Mouse (Mus musculus) MEL (cell line): ENCODE results near the gene Pla2g6. TPM values are rescaled to one million over a fixed set of nuclear protein-coding genes. Genes with fewer than 3 reads are reported as not detected.

Experiments used
- DNase-seq: peaks from one replicate; pipeline ENCODE4 v3.0.0; 2011; ENCODE audit warnings: low read depth, low spot score
- H3K27ac ChIP-seq: 2 replicates; pipeline ENCODE4 v1.5.1; 2012; ENCODE audit warnings: low read depth, mild to moderate bottlenecking, control low read depth, low read length, moderate library complexity; ENCODE audit not compliant: control insufficient read depth
- H3K27me3 ChIP-seq, 2 experiments: fragments of 150-350 bp in 1 of 2; sonication (generic) in 1 of 2; 2 replicates each; pipeline ENCODE4 v1.6.1; 2012; ENCODE audit warnings: low read length in 2 of 2, mild to moderate bottlenecking in 2 of 2, improper control_type of control experiment in 1 of 2, moderate library complexity in 1 of 2; ENCODE audit not compliant: insufficient read depth in 2 of 2, control insufficient read depth in 1 of 2
- H3K36me3 ChIP-seq, 2 experiments: 2 replicates each; pipeline ENCODE4 v1.6.1; 2012 to 2014; ENCODE audit warnings: low read length in 2 of 2, improper control_type of control experiment in 1 of 2, inconsistent platforms in 1 of 2, mild to moderate bottlenecking in 1 of 2; ENCODE audit not compliant: insufficient read depth in 2 of 2, control insufficient read depth in 1 of 2
- H3K4me1 ChIP-seq, 2 experiments: fragments of 150-350 bp in 1 of 2; sonication (generic) in 1 of 2; 2 replicates each; pipeline ENCODE4 v1.6.1; 2012; ENCODE audit warnings: low read length in 2 of 2, improper control_type of control experiment in 1 of 2, mild to moderate bottlenecking in 1 of 2; ENCODE audit not compliant: insufficient read depth in 2 of 2, control insufficient read depth in 1 of 2
- H3K4me3 ChIP-seq, 2 experiments: fragments of 150-350 bp in 1 of 2; sonication (generic) in 1 of 2; 2 replicates each; pipeline ENCODE4 v1.5.1; 2012; ENCODE audit warnings: low read depth in 2 of 2, low read length in 2 of 2, mild to moderate bottlenecking in 2 of 2, moderate library complexity in 2 of 2, control low read depth in 1 of 2, improper control_type of control experiment in 1 of 2; ENCODE audit not compliant: control insufficient read depth in 1 of 2, insufficient read depth in 1 of 2
- H3K79me2 ChIP-seq: 2 replicates; pipeline ENCODE4 v1.6.1; 2012; ENCODE audit warnings: mild to moderate bottlenecking, low read length, moderate library complexity; ENCODE audit not compliant: control insufficient read depth, poor library complexity, insufficient read depth
- H3K9ac ChIP-seq: 2 replicates; pipeline ENCODE4 v1.6.1; 2012; ENCODE audit warnings: low read depth, mild to moderate bottlenecking, control low read depth, low read length, moderate library complexity; ENCODE audit not compliant: control insufficient read depth, poor library complexity, severe bottlenecking
- H3K9me3 ChIP-seq: fragments of 150-350 bp; sonication (generic); replicated peaks from 2 replicates; pipeline ENCODE4 v1.6.1; 2012; ENCODE audit warnings: mild to moderate bottlenecking, low read length, improper control_type of control experiment, moderate library complexity; ENCODE audit not compliant: insufficient read depth
- BHLHE40 ChIP-seq: IDR thresholded peaks from 2 replicates; pipeline ENCODE4 v1.6.1; 2012; ENCODE audit warnings: low read depth, mild to moderate bottlenecking, inconsistent platforms, low read length, improper control_type of control experiment, borderline replicate concordance
- CHD1 ChIP-seq: IDR thresholded peaks from 2 replicates; pipeline ENCODE4 v1.6.1; 2012; ENCODE audit warnings: low read depth, mild to moderate bottlenecking, inconsistent platforms, low read length, improper control_type of control experiment
- KAT2A ChIP-seq: conservative IDR thresholded peaks from 2 replicates; pipeline ENCODE4 v1.6.1; 2012; ENCODE audit warnings: low read depth, low read length, improper control_type of control experiment, inconsistent platforms
- MAX ChIP-seq: IDR thresholded peaks from 2 replicates; pipeline ENCODE4 v1.6.1; 2011; ENCODE audit warnings: low read length, improper control_type of control experiment
- MXI1 ChIP-seq: IDR thresholded peaks from 2 replicates; pipeline ENCODE4 v1.6.1; 2011; ENCODE audit warnings: mild to moderate bottlenecking, low read depth, low read length, improper control_type of control experiment
- MYC ChIP-seq: IDR thresholded peaks from 2 replicates; pipeline ENCODE4 v1.6.1; 2011; ENCODE audit warnings: low read depth, mild to moderate bottlenecking, low read length, improper control_type of control experiment, moderate library complexity
- POLR2A ChIP-seq, 2 experiments: IDR thresholded peaks; 2 replicates each; pipeline ENCODE4 v1.6.1; 2011 to 2012; ENCODE audit warnings: low read length in 2 of 2, mild to moderate bottlenecking in 2 of 2, control low read depth in 1 of 2, improper control_type of control experiment in 1 of 2, low read depth in 1 of 2, moderate library complexity in 1 of 2; ENCODE audit not compliant: control insufficient read depth in 1 of 2, insufficient read depth in 1 of 2, poor library complexity in 1 of 2
- POLR2AphosphoS2 ChIP-seq: IDR thresholded peaks from 2 replicates; pipeline ENCODE4 v1.6.1; 2011; ENCODE audit warnings: low read length, improper control_type of control experiment
- RAD21 ChIP-seq: IDR thresholded peaks from 2 replicates; pipeline ENCODE4 v1.6.1; 2011; ENCODE audit warnings: mild to moderate bottlenecking, low read depth, low read length, improper control_type of control experiment
- ZKSCAN1 ChIP-seq: IDR thresholded peaks from 2 replicates; pipeline ENCODE4 v1.6.1; 2012; ENCODE audit warnings: low read depth, mild to moderate bottlenecking, inconsistent platforms, low read length, improper control_type of control experiment, moderate library complexity
- ZMIZ1 ChIP-seq: IDR thresholded peaks from 2 replicates; pipeline ENCODE4 v1.6.1; 2012; ENCODE audit warnings: low read depth, mild to moderate bottlenecking, inconsistent platforms, low read length, improper control_type of control experiment, moderate library complexity
- ZNF384 ChIP-seq: IDR thresholded peaks from 2 replicates; pipeline ENCODE4 v1.6.1; 2012; ENCODE audit warnings: low read depth, mild to moderate bottlenecking, inconsistent platforms, low read length, improper control_type of control experiment
- polyA plus RNA-seq, 2 experiments: library from polyadenylated mRNA; stranded (reverse) in 1 of 2; unstranded in 1 of 2; fragments of >175 nt in 1 of 2; fragments of >200 nt in 1 of 2; gene quantifications; 2 replicates each; pipeline versions ENCODE4 v1.2.1 to v1.2.4; 2012; ENCODE audit warnings: low replicate concordance in 2 of 2, low read depth in 1 of 2; ENCODE audit not compliant: insufficient read length in 2 of 2, insufficient read depth in 1 of 2, missing spikeins in 1 of 2
- total RNA-seq: library from RNA; depleted of rRNA; stranded (reverse); fragments of 300-350 nt; gene quantifications from 2 replicates; pipeline ENCODE4 v1.2.3, GENCODE M21; 2012

The Pla2g6 gene
- total and polyA plus RNA-seq, 3 experiments = 11.8 to 24.7 TPM; not detected in 1

DNA sequence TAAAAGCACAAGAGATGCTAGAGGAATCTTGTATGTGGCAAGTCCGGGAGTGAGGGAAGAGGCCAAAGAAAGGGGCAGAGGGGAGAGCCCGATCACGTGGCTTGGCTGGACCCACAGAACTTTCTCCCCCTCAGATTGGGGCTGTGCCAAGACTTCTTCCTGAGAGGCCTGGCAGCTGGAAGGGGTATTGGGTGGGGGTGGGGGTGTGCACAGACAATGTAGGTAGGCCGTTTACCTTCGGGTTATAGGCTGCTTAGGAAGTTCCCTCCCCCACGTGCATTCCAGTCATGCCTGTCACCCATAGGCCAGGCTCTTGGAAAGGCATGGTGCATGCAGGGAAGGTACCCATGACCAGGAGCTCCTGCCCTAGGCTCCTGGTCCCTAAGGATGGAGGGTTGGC lies 31.8 kb upstream of the Pla2g6 start:
- H3K4me1 ChIP-seq = peaks cover 0 to 3% of the 10 kb centered on the region in 2 experiments; a peak in 1 of 4 replicates
- H3K9me3 ChIP-seq = no peaks in the 10 kb centered on the region
- no peaks in the 10 kb centered on the region for H3K36me3 ChIP-seq
- no peak overlapping the region for H3K9ac ChIP-seq
- no peak overlapping the region for H3K4me3 ChIP-seq
- no peak for TF ChIP-seq MXI1
- TF ChIP-seq ZMIZ1 = no peak
- no peak for DNase-seq
- no peak overlapping the region for H3K27ac ChIP-seq
- H3K79me2 ChIP-seq = no peaks in the 10 kb centered on the region
- no peaks in the 10 kb centered on the region for H3K27me3 ChIP-seq

DNA sequence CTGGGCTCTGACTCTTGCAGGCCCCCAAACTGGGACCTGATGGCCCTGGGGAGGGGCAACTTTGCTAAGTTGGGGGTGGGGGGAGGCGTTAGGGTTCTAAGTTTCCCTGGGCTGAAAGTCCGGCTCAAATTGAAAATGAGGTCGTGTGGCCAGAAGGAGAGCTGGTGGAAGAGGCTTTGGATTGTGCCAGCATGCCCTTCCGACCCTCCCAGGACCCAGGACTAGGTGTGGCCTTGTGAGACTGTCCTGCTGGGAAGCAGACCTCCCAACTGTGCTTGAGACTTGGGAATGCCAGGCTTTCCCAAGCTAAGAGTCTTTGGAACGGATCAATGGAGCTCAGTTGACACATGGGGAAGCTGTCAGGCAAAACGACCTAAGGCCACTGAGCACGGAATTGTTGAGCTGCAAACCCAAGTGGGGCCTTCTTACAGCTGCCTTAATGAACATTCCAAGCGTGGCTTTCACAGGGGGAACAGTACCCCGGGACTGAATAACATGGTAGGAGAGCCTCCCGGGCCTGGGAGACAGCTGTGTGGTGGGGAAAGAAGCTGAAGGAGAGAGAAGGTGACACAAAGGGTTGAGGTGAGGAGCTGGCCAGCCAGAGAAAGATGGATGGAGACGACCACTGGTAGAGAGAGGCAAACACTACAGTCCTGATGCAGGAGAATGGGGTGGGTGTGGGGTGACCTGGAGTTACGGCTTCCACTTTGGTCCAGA lies 29.9 kb upstream of the Pla2g6 start:
- no peaks in the 10 kb centered on the region for H3K27me3 ChIP-seq
- no peaks in the 10 kb centered on the region for H3K36me3 ChIP-seq
- H3K9ac ChIP-seq = no peak overlapping the region
- DNase-seq = no peak
- peaks cover 0 to 3% of the 10 kb centered on the region in 2 experiments; a peak in 1 of 4 replicates for H3K4me1 ChIP-seq
- TF ChIP-seq RAD21 (no peak), ZKSCAN1 (no peak), CHD1 (no peak), ZNF384 (no peak), KAT2A (no peak), POLR2A (IDR thresholded peaks at IDR 0.05; ENCODE audit: control insufficient read depth in 1 of 2, insufficient read depth in 1 of 2, low read depth in 1 of 2, low read length in 2 of 2, poor library complexity in 1 of 2) (no peak)
- H3K79me2 ChIP-seq = no peaks in the 10 kb centered on the region
- no peak overlapping the region for H3K27ac ChIP-seq
- no peaks in the 10 kb centered on the region for H3K9me3 ChIP-seq
- H3K4me3 ChIP-seq = no peak overlapping the region

DNA sequence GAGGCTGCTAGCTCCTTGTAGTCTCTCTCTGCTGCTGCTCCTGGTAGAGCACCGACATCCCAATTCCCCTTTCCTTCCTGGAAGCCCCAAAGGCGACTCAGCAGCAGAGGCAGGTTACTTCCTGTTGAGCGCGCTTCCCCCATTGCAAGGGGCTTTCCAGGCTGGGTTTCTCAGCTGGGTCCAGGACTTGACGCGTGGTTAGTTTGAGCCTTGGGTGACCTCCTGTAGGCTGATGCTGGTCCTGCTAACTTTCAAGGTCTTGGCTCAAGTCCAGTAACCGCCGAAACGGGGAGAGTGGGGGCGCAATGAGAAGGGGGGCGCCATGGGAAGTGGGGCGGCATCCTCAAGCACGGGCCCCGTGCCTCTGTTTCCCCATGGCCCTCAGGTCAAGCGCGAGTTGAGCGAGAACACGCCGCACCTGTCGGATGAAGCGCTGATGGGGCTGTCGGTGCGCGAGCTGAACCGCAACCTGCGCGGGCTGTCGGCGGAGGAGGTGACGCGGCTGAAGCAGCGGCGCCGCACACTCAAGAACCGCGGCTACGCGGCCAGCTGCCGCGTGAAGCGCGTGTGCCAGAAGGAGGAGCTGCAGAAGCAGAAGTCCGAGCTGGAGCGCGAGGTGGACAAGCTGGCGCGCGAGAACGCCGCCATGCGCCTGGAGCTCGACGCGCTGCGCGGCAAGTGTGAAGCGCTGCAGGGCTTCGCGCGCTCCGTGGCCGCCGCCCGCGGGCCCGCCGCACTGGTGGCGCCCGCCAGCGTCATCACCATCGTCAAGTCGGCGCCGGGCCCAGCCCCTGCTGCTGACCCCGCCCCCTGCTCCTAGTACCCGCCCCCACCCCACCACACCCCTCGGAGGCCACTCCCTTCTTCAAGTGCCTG lies 29.1 kb upstream of the Pla2g6 start:
- DNase-seq = peak; percentile 57
- TF ChIP-seq POLR2AphosphoS2 = no peak
- TF ChIP-seq MYC = 0 out of 2 replicates have a peak, but pooled peaks have one; percentile 28
- no peak for TF ChIP-seq RAD21
- peak; percentile 87 for TF ChIP-seq MAX
- peak; percentile 30 to 46; a peak in 1 of 4 replicates for TF ChIP-seq POLR2A (IDR thresholded peaks at IDR 0.05; ENCODE audit: control insufficient read depth in 1 of 2, insufficient read depth in 1 of 2, low read depth in 1 of 2, low read length in 2 of 2, poor library complexity in 1 of 2)
- 0 out of 2 replicates have a peak, but pooled peaks have one; percentile 8 for TF ChIP-seq BHLHE40
- no peaks in the 10 kb centered on the region for H3K27me3 ChIP-seq
- peak overlapping the region; percentile 48 to 60 for H3K4me3 ChIP-seq
- H3K9ac ChIP-seq = peak overlapping the region; percentile 58
- H3K79me2 ChIP-seq = no peaks in the 10 kb centered on the region
- H3K36me3 ChIP-seq = no peaks in the 10 kb centered on the region
- H3K4me1 ChIP-seq = peaks cover 0 to 3% of the 10 kb centered on the region in 2 experiments; a peak in 1 of 4 replicates
- no peaks in the 10 kb centered on the region for H3K9me3 ChIP-seq
- H3K27ac ChIP-seq = no peak overlapping the region
